Mouse (Mus musculus) heart, postnatal 14 days (tissue): ENCODE data around the gene Lmna. TPM values are rescaled to one million over a fixed set of nuclear protein-coding genes. Genes with fewer than 3 reads are reported as not detected.

Experiments used
- DNase-seq, 2 experiments: peaks; one replicate each; pipeline ENCODE4 v3.0.0; 2021 to 2022
- intact Hi-C: fragments of 180-260 bp; cut with DNase I; formaldehyde crosslinking; loops from one replicate; pipeline ENCODE4 v1.15.1; 2025
- total RNA-seq, 2 experiments: library from RNA; stranded (reverse); gene quantifications; 2 replicates each; pipeline ENCODE4 v1.2.3; 2021

Lmna gene
- total RNA-seq, 2 experiments from 2014 or later = 128 TPM

DNA sequence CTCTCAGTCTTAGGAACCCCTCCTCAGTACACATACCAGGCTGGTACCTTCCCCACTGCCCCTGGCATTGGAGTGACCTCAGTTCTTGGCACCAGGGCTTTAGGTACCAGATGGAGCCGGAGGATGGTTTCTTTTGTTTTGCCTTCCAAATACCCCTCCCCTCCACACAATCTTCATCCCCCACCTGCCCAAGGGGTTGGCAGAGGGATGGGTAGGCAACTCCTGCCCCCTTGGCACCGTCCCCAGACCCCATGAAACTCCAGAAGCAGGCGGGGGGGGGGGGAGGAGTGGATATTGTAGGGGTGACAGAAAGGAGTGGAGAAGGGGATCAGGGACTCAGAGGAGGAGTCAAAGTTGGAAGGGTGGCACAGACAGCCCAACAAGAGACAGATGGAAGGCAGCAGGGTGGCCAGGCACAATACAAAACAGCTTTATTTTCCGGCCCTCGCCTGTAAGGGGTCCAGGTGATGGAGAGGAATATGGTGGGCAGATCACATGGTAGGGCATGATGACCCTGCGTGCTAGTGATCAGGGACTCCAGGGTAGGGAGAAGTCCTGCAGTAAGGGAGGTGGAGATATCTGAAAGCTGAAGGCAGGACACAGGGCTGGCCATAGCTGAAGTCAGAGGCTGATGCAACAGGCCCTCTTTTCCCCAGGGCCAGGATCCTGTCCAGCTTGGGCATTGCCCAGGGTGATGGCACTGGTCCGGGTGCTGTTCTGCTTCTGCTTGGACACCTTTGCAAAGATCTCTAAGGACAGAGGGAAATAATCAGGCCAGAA, 32.1 kb upstream of the Lmna start:
- intact Hi-C loops = no loop called here
- no peak for DNase-seq

DNA sequence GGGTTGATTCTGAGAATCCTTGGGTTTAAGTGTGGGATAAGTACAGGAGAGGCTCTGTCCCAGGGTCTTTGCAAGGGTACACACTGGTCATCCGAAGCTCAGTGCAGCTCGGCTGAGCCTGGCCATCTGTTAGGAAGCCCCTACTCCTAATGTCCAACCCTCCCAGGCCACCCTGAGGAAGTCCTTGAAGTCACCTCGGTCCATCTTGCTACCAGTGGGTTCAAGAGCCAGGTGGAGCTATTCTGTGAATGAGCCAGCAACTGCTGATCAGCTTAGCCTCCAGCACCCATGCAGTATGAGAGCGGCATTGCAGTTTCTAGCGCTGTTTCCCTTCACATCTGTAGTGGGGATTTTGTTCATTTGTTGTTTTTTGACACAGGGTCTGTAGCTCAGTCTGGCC, 30.3 kb upstream of the Lmna start:
- intact Hi-C loops = no loop called here
- DNase-seq = no peak

DNA sequence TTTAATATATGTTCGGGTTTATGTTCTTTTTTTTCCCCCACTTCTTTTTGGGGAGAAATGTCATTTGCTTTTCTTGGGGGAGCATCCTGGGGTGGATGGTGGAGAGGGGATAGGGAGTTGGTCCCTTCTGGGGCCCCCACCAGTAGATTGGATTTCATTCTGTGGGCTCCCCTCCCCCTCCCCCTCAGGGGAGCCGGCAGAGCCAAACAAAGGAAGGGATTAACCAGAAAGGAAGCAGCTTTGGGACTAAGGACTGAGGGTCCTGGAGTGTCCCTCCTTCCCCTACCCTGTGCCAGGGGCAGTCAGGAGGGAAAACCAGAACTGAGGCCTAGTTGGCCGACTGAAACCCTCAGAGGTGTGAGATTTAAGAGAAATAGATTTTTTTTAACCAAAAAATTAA, 29.6 kb upstream of the Lmna start:
- intact Hi-C loops = no loop called here
- DNase-seq = no peak

DNA sequence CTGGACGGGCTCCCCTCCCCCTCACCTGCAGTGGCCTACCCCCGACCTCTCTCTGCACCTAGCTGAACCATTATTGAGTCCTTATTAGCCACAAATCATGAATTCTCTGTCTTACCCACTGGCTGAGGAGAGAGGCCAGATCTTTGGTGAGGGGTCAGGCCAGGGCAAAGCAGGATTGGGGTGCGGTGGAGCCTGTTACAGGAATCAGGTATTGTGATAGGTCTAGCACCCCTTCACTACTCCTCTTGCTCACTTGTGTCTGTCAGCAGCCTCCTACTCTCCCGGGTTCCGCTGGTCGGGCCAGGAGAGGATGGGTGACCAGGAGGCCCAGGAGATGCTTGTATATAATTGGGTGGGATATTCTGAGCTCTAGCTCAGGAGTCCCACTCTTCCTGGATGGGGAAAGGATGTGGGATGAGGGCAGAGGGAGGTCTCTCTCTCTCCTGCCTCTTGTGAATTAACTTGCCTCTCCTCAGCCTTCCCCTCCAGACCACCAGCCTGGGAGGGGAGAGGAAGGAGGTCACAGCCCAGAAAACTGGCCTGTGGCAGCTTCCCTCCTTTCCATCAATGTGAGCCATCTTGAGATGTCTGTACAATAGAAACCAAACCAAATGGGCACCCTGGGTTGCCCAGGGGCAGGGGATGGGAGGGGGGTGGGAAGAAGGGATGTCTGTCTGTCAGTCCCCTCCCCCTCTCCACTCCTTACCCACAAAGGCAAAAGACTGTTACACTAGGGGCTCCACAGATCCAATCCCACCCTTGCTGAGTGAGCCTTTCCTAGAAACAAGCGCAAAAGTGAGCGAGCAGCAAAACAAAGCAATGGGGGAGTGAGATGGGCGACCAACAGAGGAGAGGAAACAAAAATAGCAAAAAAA, 28.8 kb upstream of the Lmna start:
- no peak for DNase-seq
- intact Hi-C loops = no loop called here

DNA sequence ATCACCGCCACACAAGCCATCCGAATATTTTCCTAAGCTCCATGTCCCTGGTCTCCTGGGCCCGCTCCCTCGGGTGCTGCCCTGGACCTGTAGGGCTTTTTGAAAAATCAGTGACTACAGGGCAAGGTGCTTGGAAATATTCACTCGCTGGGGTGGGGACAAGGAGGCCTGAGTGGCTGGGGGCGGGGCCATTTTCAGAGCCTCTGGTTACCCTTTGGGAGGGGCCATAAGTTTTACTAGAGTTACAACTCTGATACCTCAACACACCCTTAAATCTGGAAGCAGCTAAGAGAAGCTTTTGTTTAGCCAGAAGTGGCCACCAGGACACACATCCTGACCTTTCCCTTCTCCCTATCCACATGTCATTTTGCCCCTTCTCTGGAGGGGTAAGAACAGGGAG, 27.4 kb upstream of the Lmna start:
- DNase-seq = no peak
- intact Hi-C loops = no loop called here

DNA sequence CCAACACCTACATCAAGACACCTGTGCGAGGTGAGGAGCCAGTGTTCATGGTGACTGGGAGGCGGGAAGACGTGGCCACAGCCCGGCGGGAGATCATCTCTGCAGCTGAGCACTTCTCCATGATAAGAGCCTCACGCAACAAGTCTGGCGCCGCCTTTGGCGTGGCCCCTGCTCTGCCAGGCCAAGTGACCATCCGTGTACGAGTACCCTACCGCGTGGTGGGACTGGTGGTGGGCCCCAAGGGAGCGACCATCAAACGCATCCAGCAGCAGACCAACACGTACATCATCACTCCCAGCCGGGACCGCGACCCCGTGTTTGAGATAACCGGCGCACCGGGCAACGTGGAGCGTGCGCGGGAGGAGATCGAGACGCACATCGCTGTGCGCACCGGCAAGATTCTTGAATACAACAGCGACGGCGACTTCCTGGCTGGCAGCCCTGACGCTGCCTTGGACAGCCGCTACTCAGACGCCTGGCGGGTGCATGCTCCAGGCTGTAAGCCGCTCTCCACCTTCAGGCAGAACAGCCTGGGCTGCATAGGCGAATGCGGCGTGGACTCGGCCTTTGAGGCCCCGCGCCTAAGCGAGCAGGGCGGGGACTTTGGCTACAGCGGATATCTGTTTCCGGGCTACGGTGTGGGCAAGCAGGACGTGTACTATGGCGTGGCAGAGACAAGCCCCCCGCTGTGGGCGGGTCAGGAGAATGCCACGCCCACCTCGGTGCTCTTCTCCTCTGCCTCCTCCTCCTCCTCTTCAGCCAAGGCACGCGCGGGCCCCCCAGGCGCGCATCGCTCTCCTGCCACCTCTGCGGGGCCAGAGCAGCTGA, 26.6 kb upstream of the Lmna start:
- intact Hi-C loops = no loop called here

DNA sequence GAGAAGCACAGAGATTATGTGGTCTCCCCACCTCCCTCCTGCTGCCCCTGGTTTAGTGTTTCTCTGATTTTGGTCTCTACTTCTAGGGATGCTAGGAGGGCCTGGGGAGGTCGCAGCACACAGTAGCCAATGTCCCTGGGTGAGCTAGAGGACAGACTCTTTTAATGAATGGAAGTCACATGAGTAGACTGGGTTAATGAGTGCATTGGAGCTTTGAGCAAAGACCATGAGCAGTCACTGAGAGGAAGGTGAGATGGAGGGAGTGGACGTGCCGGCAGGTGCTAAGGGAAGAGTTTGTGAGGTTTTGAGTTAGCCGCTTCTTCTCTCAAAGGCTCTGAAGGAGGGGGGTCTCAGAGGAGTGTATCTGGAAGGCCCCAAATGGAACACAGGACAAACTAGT, 25.8 kb upstream of the Lmna start:
- intact Hi-C loops = no loop called here
- DNase-seq = no peak

More for the DNA sequence above, 26.6 kb upstream of the Lmna start:
- peak; percentile 80 to 82 for DNase-seq

DNA sequence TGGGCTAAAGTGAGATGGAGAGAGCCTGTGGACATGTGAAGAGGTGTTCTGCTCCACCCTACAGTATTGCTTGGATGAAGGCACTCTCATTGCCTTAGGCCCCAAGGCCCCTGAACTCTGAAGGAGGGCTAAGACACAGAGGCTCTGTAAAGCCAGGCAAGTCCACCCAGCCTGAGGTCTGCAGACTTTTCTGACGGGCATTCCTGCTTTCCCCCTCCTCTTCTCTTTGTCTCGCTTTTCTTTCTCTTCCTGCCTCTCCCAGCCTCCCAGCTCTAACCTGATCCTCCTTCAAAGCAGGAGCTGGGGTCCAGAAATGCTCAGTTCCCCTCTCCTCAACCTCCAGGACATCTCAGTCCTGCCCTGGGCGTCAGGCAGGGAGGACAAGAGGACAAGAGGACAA, 25.2 kb upstream of the Lmna start:
- intact Hi-C loops = no loop called here
- DNase-seq = no peak

DNA sequence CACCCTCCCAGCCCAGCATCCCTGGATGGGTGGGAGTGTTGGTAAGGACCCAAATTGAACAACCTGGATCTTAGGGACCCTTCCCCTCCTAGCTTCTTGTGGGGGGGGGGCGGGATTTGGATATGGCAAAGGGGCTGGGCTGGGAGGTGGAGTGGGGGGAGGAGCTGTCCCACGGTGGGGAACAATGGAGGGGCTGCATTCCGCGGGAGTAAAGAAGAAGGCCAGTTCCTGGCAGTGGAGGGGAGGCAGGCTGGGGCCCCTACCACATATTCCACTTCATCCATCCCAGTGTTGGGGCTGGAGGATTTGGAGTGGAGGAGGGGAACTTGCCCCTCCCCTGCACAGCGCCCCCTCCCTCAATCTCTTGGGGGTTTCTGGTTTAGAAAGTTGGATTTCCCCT, 23.9 kb upstream of the Lmna start:
- DNase-seq = no peak
- intact Hi-C loops = no loop called here

DNA sequence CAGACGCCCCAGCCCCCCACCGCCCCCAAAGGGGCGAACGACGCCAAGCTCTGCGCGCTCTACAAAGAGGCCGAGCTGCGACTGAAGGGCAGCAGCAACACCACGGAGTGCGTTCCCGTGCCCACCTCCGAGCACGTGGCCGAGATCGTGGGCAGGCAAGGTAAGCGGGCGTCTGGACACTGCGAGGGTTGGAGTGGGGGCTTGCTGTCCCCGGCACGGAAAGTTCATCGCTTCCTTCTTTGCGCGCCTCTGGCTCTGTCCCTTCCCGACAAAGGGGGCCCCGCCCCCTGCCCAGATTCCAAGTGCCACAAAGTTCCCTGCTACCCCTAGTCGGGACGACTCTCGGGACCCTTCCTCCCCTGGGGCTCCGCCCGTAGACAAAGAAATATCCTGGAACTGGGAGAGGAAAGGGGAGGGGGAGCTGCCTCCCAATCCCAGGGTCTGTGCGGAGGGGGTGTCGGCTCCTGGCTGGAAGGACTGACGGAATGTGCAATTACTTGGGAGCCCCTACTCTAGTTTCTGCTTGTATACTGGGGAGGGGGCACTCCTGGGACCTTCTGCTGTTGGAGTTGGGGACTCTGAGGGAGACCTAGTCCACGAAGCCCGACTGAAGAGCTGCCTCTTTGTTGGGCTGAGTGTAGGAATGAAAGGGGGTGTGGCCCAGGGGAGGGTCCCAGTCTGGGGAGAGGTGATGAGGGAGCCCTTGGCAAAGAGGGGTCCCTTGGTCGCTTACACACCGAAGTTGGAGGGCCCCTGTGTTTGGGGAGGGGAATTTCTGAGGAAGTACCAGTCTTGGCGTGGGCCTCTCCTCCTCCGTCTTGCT, 23.1 kb upstream of the Lmna start:
- DNase-seq = no peak
- intact Hi-C loops = no loop called here

DNA sequence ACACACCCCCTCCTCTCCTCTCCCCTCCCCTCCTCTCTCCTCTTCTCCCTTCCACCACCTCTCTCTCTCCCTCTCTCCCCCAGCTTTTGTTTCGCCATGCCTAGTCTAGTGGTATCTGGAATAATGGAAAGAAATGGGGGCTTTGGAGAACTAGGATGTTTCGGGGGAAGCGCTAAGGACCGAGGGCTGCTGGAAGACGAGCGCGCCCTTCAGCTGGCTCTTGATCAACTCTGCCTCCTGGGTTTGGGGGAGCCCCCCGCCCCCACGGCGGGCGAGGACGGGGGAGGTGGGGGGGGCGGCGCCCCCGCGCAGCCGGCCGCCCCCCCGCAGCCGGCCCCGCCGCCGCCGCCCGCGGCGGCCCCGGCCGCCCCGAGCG, 22.5 kb upstream of the Lmna start, which contains the start of gene Mex3a:
Gene Mex3a, plus strand, starts transcription at position 97 of the 376 bp plus-strand sequence.
- intact Hi-C loops = no loop called here
- DNase-seq = no peak

DNA sequence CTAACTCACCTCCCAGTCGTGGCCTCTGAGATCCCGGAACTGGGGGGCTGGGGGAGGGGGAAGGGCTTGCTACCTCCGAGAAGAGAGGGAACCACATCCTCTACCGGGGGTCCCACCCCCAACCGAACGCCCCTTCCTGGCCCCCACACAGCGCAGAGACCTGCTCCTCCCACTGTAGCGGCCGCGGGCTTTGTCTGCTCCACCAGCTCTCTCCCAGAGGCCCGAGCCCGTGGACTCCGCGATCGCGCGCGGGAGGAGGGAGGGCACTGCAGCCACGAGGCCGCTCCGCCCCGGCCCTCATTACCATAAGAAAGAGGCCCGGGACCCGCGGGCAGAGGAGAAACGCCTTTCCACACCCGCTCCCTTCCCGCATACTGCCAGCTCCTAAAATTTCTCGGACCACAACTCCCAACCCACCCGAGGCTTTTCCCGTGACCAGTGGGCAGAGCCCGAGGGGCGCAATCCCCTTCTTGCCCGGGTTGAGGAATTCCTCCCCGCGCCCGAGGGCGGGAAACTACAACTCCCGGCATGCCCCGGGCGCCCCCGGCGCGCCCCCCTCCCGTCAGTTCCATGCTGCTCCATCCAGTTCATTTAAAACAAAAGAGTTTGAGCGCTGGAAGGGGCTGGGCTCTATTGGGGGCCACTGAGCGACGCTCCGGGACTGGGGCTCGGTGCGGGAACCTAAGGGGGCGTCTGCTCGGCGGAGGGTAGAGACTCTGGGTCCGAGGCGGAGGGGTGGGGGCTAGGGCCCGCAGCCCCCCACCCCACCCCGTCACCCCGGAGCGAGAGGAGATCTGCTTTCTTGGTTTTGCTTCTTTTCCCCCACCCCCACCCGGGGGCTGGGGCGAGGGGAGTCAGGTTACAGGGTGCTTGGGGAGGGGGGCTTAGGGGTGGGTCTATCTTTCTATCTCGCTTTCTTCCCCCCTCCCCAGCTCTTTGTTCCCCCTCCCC, 21.9 kb upstream of the Lmna start:
- intact Hi-C loops = no loop called here
- peak; percentile 89 to 91 for DNase-seq

DNA sequence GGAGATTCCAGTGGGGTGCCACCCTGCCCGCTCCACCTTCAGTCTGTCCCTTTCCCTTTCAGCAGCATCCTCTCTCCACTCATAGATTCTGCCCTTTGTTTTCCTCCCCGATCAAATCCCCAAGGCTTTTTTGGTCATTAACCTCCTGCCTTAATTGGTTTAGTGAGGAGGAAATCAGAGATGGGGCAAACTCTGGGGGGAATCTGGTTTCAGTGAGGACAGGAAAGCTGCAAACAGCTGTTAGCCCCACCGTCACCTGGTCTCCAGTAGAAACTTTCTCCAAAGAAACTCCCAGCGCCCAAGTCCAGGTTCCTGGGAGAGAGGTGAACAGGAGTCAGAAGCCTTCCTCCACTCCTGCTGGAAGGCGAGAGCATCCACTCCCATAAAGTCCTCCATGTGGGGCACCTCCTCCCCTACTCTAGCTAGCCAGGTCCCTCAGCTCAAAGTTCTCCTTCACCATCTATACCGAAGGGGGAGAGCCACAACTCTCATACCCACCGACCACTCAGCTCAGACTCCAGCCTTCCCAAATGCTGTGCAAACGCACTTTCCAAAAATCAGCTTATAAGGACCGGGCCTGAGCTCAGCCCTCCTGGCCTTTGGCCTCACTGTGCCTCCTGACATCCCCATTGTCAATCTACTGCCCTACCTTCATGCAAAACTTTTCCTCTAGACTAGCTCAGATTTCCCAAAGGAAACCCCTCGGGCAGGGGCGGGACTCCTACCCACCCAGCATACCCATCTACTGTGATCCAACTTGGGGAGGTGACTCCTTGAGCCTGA, 20.5 kb upstream of the Lmna start:
- intact Hi-C loops = no loop called here
- no peak for DNase-seq

DNA sequence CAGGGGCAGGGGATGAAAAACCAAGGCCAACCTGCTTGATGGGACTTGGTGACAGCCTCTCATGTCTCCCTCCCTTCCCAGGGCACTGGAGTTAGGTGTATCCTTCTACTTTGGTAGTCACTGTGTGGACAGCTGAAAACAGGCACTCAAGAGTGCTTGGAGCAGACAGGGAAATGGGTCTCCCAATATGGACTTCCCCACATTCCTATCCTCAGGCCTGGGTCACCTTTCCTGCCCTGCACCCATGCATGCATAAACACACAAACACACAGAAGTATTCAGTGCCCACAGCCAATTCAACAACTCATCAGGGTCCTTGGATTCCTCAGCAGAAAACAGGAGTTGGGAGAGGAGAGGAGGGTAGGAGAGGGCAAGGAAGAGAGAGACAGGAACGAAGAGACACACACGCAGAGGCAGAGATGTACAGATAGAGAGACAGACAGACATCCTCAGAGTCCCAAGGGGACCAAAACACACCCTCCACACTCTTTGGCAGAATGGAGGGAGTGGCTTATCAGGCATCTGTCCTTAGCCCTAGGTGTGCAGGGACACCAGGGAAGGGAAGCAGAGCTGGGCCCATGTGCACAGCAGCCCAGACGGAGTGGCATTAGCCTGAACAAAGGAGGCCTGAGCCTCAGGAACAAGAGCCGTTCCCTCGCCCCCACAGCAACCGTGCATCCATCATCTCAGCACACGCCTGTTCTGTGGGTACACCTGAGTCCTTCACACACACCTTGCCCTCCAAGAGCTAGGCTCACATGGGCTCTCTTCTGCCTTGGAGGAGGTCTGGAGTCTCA, 19.6 kb upstream of the Lmna start:
- DNase-seq = no peak
- intact Hi-C loops = no loop called here

DNA sequence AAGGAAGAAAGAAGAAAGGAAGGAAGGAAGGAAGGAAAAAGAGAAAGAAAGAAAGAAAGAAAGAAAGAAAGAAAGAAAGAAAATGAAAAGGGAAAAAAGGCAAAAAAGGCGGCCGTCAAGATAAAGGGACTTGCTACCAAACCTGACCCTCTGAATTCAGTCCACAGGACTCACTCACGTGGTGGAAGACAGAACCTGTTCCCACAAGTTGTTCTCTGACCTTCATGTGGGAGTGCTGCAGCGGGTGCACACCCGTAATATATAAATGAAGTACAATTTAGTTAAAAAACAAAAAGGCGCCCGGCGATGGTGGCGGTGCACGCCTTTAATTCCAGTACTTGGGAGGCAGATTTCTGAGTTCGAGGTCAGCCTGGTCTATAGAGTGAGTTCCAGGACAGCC, 18.9 kb upstream of the Lmna start:
- DNase-seq = no peak
- intact Hi-C loops = no loop called here

DNA sequence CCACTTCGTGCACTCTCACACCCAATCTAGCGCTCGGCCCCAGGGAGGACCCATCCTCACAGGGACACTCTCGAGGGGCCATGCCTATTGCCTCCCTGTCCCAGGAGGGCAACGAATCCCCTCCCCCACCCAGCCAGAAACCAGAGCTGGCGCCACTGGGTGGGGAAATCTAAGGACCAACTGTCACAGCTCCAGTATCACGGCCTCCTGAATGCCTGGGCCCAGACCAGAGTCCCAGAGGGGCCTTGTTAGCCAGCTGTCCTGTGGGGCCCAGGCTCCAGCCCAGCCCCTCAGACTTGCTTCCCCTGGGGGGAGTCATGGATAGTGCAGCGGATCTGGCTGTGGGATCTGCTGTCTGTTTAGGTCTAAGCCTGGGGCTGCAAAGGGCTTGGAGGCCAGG, 17.8 kb upstream of the Lmna start:
- DNase-seq = no peak
- intact Hi-C loops = no loop called here
